Mouse (Mus musculus) limb, embryonic 14.5 days (tissue): ENCODE results near the gene Mcm6. TPM values are rescaled to one million over a fixed set of nuclear protein-coding genes. Genes with fewer than 3 reads are reported as not detected.

Source experiments
- ATAC-seq: fragments of 200-750 bp; cut with Nextera tagmentation; 2 replicates; pipeline ENCODE4 v1.8.0; 2017; ENCODE audit warnings: low read depth, moderate number of reproducible peaks, moderate TSS enrichment; ENCODE audit not compliant: low FRiP score
- DNase-seq: peaks from one replicate; pipeline ENCODE4 v3.0.0-alpha.2; 2015; ENCODE audit warnings: low spot score
- H3K27ac ChIP-seq: fragments of 300-500 bp; sonication (generic); replicated peaks from 2 replicates; pipeline ENCODE4 v1.5.1; 2014; ENCODE audit warnings: low read depth, mild to moderate bottlenecking, low read length, moderate library complexity, mixed read lengths
- H3K27me3 ChIP-seq: fragments of 300-500 bp; sonication (generic); 2 replicates; pipeline ENCODE4 v1.6.1; 2014; ENCODE audit warnings: low read length, mixed read lengths; ENCODE audit not compliant: control insufficient read depth, insufficient read depth
- H3K36me3 ChIP-seq: fragments of 300-500 bp; sonication (generic); 2 replicates; pipeline ENCODE4 v1.6.1; 2014; ENCODE audit warnings: mild to moderate bottlenecking, low read length, moderate library complexity, mixed read lengths; ENCODE audit not compliant: control insufficient read depth, insufficient read depth
- H3K4me1 ChIP-seq: fragments of 300-500 bp; sonication (generic); 2 replicates; pipeline ENCODE4 v1.6.1; 2014; ENCODE audit warnings: antibody characterized with exemption, low read length, mixed read lengths; ENCODE audit not compliant: control insufficient read depth, insufficient read depth
- H3K4me2 ChIP-seq: fragments of 300-500 bp; sonication (generic); replicated peaks from 2 replicates; pipeline ENCODE4 v1.6.1; 2014; ENCODE audit warnings: low read depth, mild to moderate bottlenecking, low read length, moderate library complexity; ENCODE audit not compliant: severe bottlenecking
- H3K4me3 ChIP-seq: fragments of 300-500 bp; sonication (generic); replicated peaks from 2 replicates; pipeline ENCODE4 v1.5.1; 2014; ENCODE audit warnings: low read length
- H3K9ac ChIP-seq: fragments of 300-500 bp; sonication (generic); 2 replicates; pipeline ENCODE4 v1.6.1; 2014; ENCODE audit warnings: mild to moderate bottlenecking, low read depth, low read length, moderate library complexity; ENCODE audit not compliant: severe bottlenecking
- H3K9me3 ChIP-seq: fragments of 300-500 bp; sonication (generic); 2 replicates; pipeline ENCODE4 v1.6.1; 2016; ENCODE audit warnings: low read length; ENCODE audit not compliant: control insufficient read depth
- POLR2A ChIP-seq: fragments of 200-500 bp; IDR thresholded peaks from 2 replicates; pipeline ENCODE4 v1.8.0; 2012; ENCODE audit warnings: inconsistent platforms, mild to moderate bottlenecking, moderate library complexity, borderline replicate concordance; ENCODE audit not compliant: insufficient read depth, insufficient read length; ENCODE audit errors: extremely low read depth
- WGBS: fragments of 180-500 bp; shearing (Covaris S2); extraction: QIAGEN DNeasy Blood & Tissue Kit; methylation state at CpG from one replicate; pipeline ENCODE4 v1.1.7; 2014; 5-methylcytosine and 5-hydroxymethylcytosine counted together
- polyA plus RNA-seq, 2 experiments: library from polyadenylated mRNA; depleted of rRNA in 1 of 2; stranded (reverse) in 1 of 2; unstranded in 1 of 2; fragments of >200 nt; fragmentation: Nextera tagmentation in 1 of 2; extraction: Ambion mirVana in 1 of 2; gene quantifications; 2 replicates each; pipeline versions ENCODE4 v1.2.1 to v1.2.3; 2012 to 2014

The Mcm6 gene
- polyA plus RNA-seq, 2 experiments, result 124 to 193 TPM

DNA sequence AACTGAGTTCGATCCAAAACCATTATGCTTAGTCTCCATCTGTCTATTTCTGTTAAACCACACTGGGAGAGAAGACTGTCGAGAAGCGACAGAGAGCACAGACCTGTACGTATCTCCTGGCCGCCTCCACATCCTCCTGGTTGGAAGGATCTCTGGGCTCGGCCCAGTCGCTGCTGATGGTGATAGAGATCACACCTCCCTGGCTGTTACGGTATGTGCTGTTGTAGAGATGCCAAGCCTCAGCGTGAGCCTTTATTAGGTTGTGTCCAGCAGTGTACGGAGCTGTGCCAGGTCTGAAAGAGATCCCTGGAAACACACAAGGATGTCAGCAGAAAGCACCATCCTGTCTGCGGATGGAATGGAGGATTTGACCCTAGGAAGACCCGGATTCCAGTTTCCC is 65.9 kb downstream of the Mcm6 start:
- no peaks in the 10 kb centered on the region for H3K9me3 ChIP-seq

DNA sequence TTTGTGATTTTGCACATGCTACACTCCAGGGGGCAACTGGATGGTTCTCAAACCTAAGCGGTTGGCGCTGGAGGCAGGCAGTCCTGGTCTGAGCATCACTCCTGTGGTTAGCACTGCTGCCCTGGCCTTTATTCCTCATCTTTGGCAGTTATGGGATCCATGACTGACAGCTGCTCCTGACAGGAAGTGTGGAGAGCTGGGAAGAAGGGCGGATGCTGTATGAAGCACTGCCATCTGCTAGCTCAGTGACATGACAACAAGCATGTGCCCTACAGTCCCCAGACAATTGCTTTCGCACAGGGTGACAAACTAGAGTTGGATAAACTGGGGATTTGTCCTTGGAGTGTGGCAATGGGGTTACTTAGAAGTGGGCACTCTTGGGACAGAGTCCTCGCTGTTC is 69.2 kb downstream of the Mcm6 start:
- Histone ChIP-seq H3K9ac (no peak overlapping the region), H3K4me2 (no peak overlapping the region), H3K9me3 (no peaks in the 10 kb centered on the region), H3K4me1 (no peaks in the 10 kb centered on the region), H3K27ac (no peak overlapping the region), H3K36me3 (no peaks in the 10 kb centered on the region), H3K4me3 (no peak overlapping the region), H3K27me3 (no peaks in the 10 kb centered on the region)
- no peak for DNase-seq
- no peak for ATAC-seq
- TF ChIP-seq POLR2A, result no peak
- WGBS, result 85% methylated on average over 5 of the region's 5 CpGs

More for the DNA sequence above, 65.9 kb downstream of the Mcm6 start:
- Histone ChIP-seq H3K9ac (no peak overlapping the region), H3K4me1 (no peaks in the 10 kb centered on the region), H3K4me3 (no peak overlapping the region), H3K27ac (no peak overlapping the region), H3K36me3 (no peaks in the 10 kb centered on the region), H3K27me3 (no peaks in the 10 kb centered on the region), H3K4me2 (no peak overlapping the region)
- DNase-seq, result no peak
- ATAC-seq, result no peak
- TF ChIP-seq POLR2A, result no peak
- WGBS, result 79% methylated on average over 12 of the region's 12 CpGs

DNA sequence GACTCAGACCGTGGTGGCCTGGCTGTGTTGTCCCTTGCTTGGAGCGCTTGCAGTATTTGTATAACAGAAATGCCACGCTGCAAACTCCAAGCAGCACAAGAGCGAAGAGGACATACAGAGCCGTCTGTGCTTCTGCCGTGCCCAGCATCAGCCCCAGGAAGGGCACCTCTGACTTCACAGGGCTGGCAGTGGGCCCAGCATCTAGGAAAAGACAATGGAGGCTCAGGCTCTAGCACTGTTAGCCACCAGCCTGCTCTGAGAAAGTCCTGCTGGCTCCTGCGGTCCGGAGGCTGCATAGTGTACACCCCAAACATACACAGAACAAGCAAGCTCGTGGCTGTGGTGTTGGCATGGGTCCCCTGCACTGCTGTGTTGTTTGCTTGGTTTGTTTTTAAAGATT is 74.3 kb downstream of the Mcm6 start:
- no peaks in the 10 kb centered on the region for H3K4me1 ChIP-seq
- ATAC-seq, result no peak

DNA sequence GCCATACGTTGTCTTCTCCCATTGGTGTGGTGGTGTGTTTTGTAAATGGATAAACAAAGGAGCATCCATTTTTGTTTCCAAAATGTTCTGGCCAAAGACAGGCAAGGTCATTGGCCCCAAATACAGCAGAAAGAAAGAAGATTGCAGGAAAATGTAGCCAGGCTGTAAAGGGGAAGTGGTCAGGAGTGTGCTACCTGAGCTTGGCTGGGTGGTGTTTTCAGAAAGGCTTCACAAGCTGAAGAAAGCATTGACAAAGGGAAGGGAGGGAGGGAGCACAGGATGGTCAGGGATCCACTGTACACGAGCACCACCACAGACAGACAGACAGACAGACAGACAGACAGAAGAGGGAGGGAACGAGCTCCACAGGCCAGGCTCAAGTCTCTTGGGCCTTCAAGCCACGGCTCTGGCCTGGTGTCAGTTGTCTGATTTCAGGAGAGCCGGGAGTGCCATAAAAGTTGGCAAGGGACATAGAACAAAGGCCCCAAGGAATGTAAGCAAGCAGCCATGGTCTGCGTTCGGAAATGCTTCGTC is 75.2 kb downstream of the Mcm6 start:
- Histone ChIP-seq H3K27me3 (no peaks in the 10 kb centered on the region), H3K4me1 (no peaks in the 10 kb centered on the region), H3K4me2 (no peak overlapping the region), H3K27ac (no peak overlapping the region), H3K4me3 (no peak overlapping the region), H3K9ac (no peak overlapping the region), H3K9me3 (no peaks in the 10 kb centered on the region; the same call in 1 of the 2 replicates), H3K36me3 (peaks cover 22% of the 10 kb centered on the region)
- WGBS, result 71% methylated on average over 8 of the region's 8 CpGs
- DNase-seq, result no peak
- ATAC-seq, result no peak
- no peak for TF ChIP-seq POLR2A

More for the DNA sequence above, 74.3 kb downstream of the Mcm6 start:
- WGBS, result 94% methylated on average over 9 of the region's 9 CpGs
- DNase-seq, result no peak
- no peak overlapping the region for H3K4me2 ChIP-seq
- TF ChIP-seq POLR2A, result no peak
- no peak overlapping the region for H3K9ac ChIP-seq
- no peaks in the 10 kb centered on the region; the same call in 1 of the 2 replicates for H3K9me3 ChIP-seq
- H3K27ac ChIP-seq, result no peak overlapping the region
- H3K27me3 ChIP-seq, result no peaks in the 10 kb centered on the region
- H3K36me3 ChIP-seq, result peaks cover 13% of the 10 kb centered on the region
- H3K4me3 ChIP-seq, result no peak overlapping the region

DNA sequence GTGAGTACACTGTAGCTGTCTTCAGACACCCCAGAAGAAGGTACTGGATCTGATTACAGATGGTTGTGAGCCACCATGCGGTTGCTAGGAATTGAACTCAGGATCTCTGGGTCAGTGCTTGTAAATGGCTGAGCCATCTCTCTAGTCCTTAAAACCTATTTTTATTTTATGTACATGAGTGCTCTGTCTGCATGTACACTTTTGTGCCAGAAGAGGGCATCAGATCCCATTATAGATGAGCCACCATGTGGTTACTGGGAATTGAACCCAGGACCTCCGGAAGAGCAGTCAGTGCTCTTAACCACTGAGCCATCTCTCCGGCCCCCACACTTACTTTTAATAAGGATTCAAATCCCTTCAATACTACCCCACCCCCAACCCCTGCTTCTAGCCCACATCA is 76.5 kb downstream of the Mcm6 start:
- Histone ChIP-seq H3K4me2 (no peak overlapping the region), H3K36me3 (peaks cover 30% of the 10 kb centered on the region), H3K4me3 (no peak overlapping the region), H3K9ac (no peak overlapping the region), H3K4me1 (no peaks in the 10 kb centered on the region), H3K27me3 (no peaks in the 10 kb centered on the region), H3K27ac (no peak overlapping the region), H3K9me3 (no peaks in the 10 kb centered on the region; the same call in 1 of the 2 replicates)
- WGBS, result 93% methylated on average over 3 of the region's 3 CpGs
- TF ChIP-seq POLR2A, result no peak
- ATAC-seq (no peak), DNase-seq (no peak)
